Mouse (Mus musculus) gastrocnemius, postnatal 25 days (tissue): ENCODE measurements at regions not wholly inside any gene's neighbourhood (a gene's known extent, or its start where the extent isn't known, plus 50 kb on each side); places are given as distances from the start of the nearest gene placed in this dataset.

Experiments used
- DNase-seq: peaks from one replicate; pipeline ENCODE4 v3.0.0; 2022

- no peak for DNase-seq
These were observed 465.5 kb downstream of the Psat1 start for GRCm38 (mm10) chr19:15481605-15482004.

DNA sequence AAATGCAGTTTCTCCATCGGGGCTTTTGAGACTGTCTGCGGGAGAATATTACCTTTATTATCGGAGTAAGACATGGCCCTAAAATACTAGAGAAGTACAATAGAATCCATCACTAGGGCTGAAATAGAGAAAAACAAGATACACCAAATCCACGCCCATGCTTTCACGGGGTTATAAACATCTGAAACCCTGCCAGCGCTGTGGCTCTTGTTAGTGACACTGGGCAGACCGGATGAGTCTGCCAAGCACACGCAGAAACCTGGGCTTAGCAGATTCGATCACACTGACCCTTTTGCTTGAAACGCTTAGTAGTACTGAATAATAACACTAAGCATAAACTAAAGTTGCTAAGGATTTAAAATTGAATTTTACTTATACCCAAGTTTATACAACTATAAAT is 477.6 kb downstream of the Psat1 start:
- no peak for DNase-seq

DNA sequence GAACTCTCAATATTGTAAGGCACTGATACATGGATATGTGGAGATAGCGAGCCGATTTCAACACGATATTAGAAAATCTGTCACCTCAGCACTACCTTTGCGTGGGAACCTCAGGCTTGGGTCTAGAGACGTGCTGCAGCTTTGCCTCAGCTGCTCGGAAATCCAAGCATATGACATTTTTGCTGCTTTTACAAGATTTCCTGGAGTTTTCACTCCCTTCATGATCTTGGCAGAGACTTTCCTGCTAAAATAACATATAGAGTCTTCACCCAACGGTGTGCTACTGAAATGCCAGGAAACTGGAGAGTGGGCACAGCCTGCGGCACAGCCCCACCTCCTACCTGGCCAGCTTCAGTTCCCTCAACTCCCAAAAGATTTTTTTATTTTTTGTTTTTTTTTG is 480.4 kb downstream of the Psat1 start:
- DNase-seq, result no peak

GRCm38 (mm10) chr19:15465063-15465760 is 481.9 kb downstream of the Psat1 start:
- no peak for DNase-seq

DNA sequence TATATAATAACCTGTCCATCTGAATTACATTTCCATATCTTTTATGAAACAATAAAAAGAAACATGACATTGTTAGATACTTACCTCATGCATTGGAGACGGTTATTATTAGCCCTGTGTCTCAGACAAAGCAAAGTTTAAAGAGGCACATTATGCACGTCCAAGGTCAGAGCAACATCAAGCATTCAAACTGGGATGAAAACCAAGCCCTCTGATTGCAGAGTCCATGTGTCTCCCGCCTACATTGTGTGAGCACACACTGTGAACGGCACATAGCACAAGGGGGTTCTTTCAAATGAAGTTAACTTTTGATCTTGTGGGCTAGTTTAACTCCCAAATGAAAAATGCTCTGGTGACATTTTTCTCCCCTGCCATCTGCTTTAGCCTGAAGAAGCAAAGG is 489.3 kb downstream of the Psat1 start:
- DNase-seq, result no peak

GRCm38 (mm10) chr19:15456943-15457735 is 490.0 kb downstream of the Psat1 start:
- DNase-seq, result no peak

GRCm38 (mm10) chr19:15448989-15449388 is 498.1 kb downstream of the Psat1 start:
- DNase-seq, result no peak

- no peak for DNase-seq
These were observed 515.3 kb downstream of the Psat1 start for GRCm38 (mm10) chr19:15431798-15432197.

DNA sequence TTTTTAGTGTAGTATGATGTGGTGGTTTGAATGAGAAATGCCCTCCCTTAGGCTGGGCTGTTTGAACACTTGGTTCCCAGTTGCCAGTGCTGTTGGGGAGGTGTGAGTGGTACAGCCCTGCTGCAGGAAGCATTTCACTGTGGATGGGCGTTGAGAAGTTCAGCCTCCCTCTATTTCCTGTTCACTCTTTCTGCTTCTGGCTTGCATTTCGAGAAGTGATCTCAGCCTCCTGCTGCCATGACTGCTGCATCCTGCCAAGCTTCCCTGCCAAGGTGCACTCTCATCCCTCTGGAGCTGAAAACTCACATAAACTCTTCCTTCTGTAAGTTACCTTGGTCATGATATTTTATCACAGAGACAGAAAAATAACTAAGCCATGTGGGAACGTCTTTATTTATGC is 525.8 kb downstream of the Psat1 start:
- DNase-seq, result no peak

DNA sequence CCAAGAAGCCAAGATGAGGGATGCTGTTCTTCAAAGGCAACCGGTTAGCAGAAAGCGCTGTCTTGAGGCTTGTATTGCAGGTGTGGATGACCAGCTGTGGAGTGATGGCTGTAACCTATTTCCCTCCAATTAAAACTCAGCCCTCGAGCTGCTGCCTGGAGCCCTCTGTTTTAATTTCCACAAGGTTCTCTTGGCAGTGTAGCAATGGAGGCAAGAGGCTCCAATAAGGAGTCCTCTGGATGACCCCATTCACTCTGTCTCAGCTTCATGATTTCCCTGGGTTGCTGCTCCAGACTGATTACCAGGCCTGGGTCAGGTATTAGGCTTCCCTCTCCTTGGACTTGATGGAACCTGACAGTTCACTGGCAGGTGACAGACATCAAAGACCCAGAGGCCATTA is 548.5 kb downstream of the Psat1 start:
- DNase-seq, result no peak

GRCm38 (mm10) chr19:15371682-15372081 is 575.5 kb downstream of the Psat1 start:
- DNase-seq, result no peak

DNA sequence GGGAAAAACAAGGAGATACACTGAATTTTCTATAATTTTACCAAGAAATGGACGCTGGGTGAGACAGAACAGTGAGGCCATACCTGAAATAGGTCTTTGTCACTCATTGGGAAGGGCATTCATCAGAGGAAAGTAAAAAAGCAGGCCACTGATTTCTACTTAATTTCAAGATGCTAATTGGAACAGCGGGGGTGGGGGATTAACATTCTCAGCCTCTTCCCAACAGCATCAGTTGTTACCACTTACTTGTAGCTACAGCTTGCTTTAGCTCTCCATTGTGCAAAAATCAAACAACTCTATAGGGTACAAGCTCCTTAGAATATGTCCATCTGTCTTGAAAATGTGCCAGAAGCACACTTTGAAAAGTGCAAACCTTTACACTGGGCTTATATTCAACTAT is 580.2 kb downstream of the Psat1 start:
- no peak for DNase-seq

GRCm38 (mm10) chr19:15357181-15357580 is 590.0 kb downstream of the Psat1 start:
- DNase-seq, result no peak

DNA sequence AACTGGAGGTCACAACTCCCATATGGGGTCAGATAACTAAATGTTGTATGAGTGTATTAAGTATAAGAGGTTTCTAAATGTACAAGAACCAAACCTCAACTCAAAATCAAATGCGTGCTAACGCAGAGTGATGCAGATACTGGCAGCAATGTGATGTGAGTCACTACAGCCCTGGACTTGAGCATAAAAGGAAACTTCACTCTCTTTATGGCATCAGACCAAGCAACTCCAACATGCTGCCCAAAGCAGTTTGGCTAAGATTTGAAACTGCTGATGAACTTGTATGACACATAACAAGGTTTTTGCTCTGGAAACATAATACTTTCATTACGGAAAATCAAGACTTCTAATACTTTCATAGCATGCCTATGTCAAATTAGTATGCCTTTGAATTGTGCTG is 598.8 kb downstream of the Psat1 start:
- DNase-seq, result no peak

GRCm38 (mm10) chr19:15342229-15342628 is 604.9 kb downstream of the Psat1 start:
- DNase-seq, result no peak

GRCm38 (mm10) chr19:15340305-15340983 is 606.7 kb downstream of the Psat1 start:
- DNase-seq, result no peak

DNA sequence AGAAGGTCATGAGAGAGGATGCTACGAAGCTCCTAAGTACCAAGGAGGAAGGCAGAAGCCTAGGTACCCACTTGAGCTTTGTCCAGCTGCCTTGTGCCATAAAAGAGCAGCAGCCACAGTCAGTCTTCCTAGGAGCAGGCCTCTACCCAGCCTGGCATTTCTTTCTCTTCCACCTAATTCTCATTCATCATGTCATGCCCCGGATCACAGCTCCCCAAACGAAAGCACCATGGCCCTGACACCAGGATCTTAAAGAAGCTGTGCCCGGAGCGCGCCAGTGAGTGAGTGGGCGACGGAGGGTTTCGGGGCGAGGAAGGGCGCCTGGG is 607.2 kb downstream of the Psat1 start:
- no peak for DNase-seq

DNA sequence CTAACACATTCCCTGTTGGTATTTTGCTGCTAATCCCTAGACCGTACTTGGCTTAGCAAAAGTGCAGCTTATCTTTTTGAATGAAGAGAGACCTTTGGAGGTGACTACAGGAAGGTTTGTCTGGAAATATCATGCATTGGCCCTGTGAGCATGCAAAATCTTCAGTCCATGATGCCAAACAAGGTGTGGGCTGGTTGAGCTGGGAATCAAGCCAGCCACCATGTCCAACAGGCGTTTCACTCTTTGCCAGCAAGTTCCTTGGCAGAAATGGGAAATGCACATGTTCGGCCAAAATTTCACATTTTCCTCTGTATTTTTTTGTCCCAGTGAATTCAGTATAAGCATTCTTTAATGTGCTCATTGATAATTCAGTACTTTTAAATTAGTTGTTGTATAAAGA is 617.0 kb downstream of the Psat1 start:
- no peak for DNase-seq

DNA sequence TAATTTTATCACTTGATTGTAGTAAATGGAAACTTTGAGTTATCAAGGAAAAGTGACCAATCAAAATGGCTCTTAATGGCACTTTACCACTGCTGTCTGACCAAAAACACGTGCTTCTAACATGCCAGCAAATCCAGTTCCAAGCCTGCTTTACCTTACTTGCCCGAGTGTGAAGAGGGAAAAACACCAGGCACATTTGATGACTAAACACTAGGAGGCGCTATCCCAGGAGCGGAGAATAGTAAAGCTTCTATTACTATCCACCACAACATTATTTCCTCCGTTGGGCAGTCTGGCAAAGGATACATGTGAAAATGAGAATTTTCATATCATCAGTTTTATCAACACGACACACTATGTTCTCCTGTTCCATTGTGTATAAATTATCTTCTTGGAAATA is 647.7 kb downstream of the Psat1 start:
- DNase-seq, result no peak

DNA sequence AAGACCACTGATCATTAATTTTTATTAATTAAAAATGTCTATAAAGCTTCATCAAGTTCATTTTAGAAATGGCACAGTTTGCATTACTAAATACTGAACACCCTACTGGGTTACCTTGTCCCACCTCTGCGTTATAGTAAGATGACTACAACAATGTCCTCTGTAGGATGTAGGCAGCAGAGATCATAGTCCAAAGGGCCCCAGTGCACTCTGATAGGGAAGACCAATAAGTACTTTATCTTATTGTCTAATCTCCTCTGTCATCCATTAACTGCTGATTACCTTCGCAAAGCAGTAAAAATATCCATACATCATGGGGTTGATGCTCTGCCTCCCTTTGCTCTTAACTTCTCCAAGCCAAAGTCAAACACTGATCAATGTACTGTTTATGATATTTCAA is 662.1 kb downstream of the Psat1 start:
- no peak for DNase-seq

- no peak for DNase-seq
These were observed 644.9 kb upstream of the Tle4 start for GRCm38 (mm10) chr19:15242781-15243180.

DNA sequence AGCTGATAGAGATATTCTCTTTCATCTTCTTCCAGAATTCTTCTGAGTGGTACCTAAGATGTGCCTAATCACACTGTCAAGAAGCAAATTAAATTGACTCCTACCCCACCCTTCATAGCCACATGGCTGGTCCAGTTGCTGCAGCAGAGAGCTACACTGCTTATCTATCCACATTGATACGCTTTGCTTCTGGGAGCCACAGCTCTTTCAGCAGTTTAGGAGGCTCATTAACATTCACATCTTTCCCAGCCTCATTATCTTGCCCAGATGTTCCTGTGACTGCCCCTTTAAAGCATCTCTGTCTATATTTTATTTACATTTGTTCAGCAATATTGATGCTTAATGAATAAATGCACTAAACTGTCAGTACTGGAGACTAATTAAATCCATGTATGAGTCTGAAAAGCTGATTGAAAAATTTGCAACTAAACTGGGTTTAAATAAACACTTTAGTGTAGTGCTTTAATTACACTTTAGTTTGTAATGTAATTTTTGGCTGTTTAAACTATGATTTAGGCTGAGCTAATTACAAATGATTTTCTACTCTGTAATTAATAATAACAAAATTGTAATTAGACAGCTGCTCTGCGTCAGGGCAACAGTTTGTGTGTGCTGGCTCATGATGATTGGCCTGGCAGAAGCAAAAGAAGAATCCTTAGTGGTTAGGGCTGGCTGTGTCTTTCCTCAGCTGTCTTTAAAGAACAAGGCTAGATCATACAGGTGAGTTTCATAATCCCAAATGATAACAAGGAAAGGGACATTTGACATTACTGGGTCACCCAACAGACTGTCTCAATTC is 632.5 kb upstream of the Tle4 start:
- no peak for DNase-seq

DNA sequence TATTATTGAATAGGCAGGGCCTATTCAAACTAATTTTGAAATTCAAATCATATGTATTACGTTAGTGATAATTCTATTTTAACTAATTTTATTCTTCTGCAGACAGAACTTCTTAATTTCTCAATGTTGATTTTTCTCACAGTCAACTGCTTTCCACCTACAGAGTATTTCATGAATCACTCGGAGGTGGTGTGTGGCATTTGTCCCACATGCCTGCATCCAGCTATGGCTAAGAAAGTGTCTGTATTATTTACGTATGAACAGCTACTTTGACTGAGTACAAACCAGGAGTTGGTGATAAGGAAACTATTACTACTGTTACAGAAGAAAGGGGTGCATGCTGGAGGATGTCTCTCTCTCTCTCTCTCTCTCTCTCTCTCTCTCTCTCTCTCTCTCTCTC is 619.5 kb upstream of the Tle4 start:
- DNase-seq, result no peak
